25 mouse cellular contexts compared by ENCODE assay signal in genomic region chr5:81796128-81796527, GRCm38 (mm10).
"Had no signal": no experiment of that assay in that cellular context is flagged by ENCODE, and none has a peak within 500 bp of the region (broad histone marks: within the 10 kb centered on the region; RNA-seq: fewer than 3 reads in every experiment).

No protein-coding gene starts in this region.

- H3K4me1 ChIP-seq: embryonic facial prominence, embryonic 10.5 days; embryonic facial prominence, embryonic 12.5 days; embryonic facial prominence, embryonic 13.5 days; embryonic facial prominence, embryonic 15.5 days; forebrain, embryonic 10.5 days; forebrain, embryonic 12.5 days; forebrain, embryonic 13.5 days; forebrain, embryonic 15.5 days; heart, embryonic 10.5 days had no signal

- H3K27ac ChIP-seq: embryonic facial prominence, embryonic 10.5 days; embryonic facial prominence, embryonic 12.5 days; embryonic facial prominence, embryonic 13.5 days; embryonic facial prominence, embryonic 15.5 days; forebrain, embryonic 10.5 days; forebrain, embryonic 12.5 days; forebrain, embryonic 13.5 days; forebrain, embryonic 15.5 days; gastrocnemius, adult 2 months; heart, adult 2 months; heart, embryonic 10.5 days had no signal

- H3K27me3 ChIP-seq: embryonic facial prominence, embryonic 12.5 days; embryonic facial prominence, embryonic 13.5 days; embryonic facial prominence, embryonic 15.5 days; forebrain, embryonic 12.5 days; forebrain, embryonic 13.5 days; forebrain, embryonic 15.5 days had no signal

- H3K4me3 ChIP-seq: embryonic facial prominence, embryonic 10.5 days; embryonic facial prominence, embryonic 12.5 days; embryonic facial prominence, embryonic 13.5 days; embryonic facial prominence, embryonic 15.5 days; erythroblast, embryonic 14.5 days; forebrain, embryonic 10.5 days; forebrain, embryonic 12.5 days; forebrain, embryonic 13.5 days; forebrain, embryonic 15.5 days; gastrocnemius, adult 2 months; heart, adult 2 months; heart, embryonic 10.5 days had no signal

- H3K9ac ChIP-seq: embryonic facial prominence, embryonic 12.5 days; embryonic facial prominence, embryonic 13.5 days; embryonic facial prominence, embryonic 15.5 days; forebrain, embryonic 12.5 days; forebrain, embryonic 13.5 days; forebrain, embryonic 15.5 days; forebrain, postnatal 0 days had no signal

- H3K9me3 ChIP-seq: embryonic facial prominence, embryonic 12.5 days; embryonic facial prominence, embryonic 13.5 days; embryonic facial prominence, embryonic 15.5 days; forebrain, embryonic 12.5 days; forebrain, embryonic 13.5 days; forebrain, embryonic 15.5 days; heart, embryonic 10.5 days had no signal

- H3K4me2 ChIP-seq: embryonic facial prominence, embryonic 12.5 days; embryonic facial prominence, embryonic 13.5 days; embryonic facial prominence, embryonic 15.5 days; forebrain, embryonic 12.5 days; forebrain, embryonic 13.5 days; forebrain, embryonic 15.5 days had no signal

- DNase-seq: cerebellum, adult 9-11 months; cerebellum, postnatal 10 days; cerebellum, postnatal 14 days; cerebellum, postnatal 25 days; cerebellum, postnatal 36 days; embryo, embryonic 11 days; forebrain, postnatal 0 days; gastrocnemius, adult 2 months; gastrocnemius, postnatal 10 days; gastrocnemius, postnatal 14 days; gastrocnemius, postnatal 25 days; gastrocnemius, postnatal 36 days; heart, adult 11 months; heart, adult 18-20 months; heart, adult 2 months had no signal
